8 mouse cellular contexts compared by ENCODE assay signal in genomic region chr3:63295657-63296231, GRCm38 (mm10). TPM values are rescaled to one million over a fixed set of nuclear protein-coding genes. Genes with fewer than 3 reads are reported as not detected.
A peak's percentile ranks its signal among the peaks of the same experiment; 100 is the strongest.
DNase-seq lines count a peak whose midpoint lies in the region; ATAC-seq and TF ChIP-seq lines count a peak whose summit lies in the region.

No protein-coding gene starts in this region.

- no peaks in the 10 kb centered on the region for H3K9me3 ChIP-seq in embryonic facial prominence, embryonic 10.5 days
- no peaks in the 10 kb centered on the region for H3K9me3 ChIP-seq in intestine, postnatal 0 days (ENCODE audit: control insufficient read depth)
- H3K9me3 ChIP-seq in liver, embryonic 11.5 days (ENCODE audit: control insufficient read depth, low read length) = no peaks in the 10 kb centered on the region

- peak; percentile 25 to 38 for DNase-seq in layer of hippocampus, postnatal 10 days (ENCODE audit: low spot score in 2 of 2)
- DNase-seq in layer of hippocampus, adult 9-11 months = no peak
- DNase-seq in embryonic facial prominence, embryonic 10.5 days (ENCODE audit: low spot score) = peak; percentile 85
- peak; percentile 69 to 75 for DNase-seq in heart, adult 2 months
- peak; percentile 46 for DNase-seq in liver, embryonic 11.5 days (ENCODE audit: low spot score)
- DNase-seq in neural tube, embryonic 10.5 days (ENCODE audit: extremely low spot score, low spot score) = peak; percentile 80
- peak; percentile 19 for DNase-seq in thymus, postnatal 4 days

- no peaks in the 10 kb centered on the region for H3K79me2 ChIP-seq in heart, adult 2 months (replicated peaks; ENCODE audit: control insufficient read depth, insufficient read depth, low read length)

- no peak for TF ChIP-seq POLR2A in heart, adult 2 months (IDR thresholded peaks at IDR 0.05; ENCODE audit: insufficient read depth, low read depth, low read length)

- no peak for TF ChIP-seq EP300 in heart, adult 2 months (IDR thresholded peaks at IDR 0.05; ENCODE audit: insufficient read depth, low read depth, low read length)

- H3K4me3 ChIP-seq in embryonic facial prominence, embryonic 10.5 days = peak overlapping the region; percentile 88
- peak overlapping the region; percentile 59 for H3K4me3 ChIP-seq in heart, adult 2 months
- peak overlapping the region; percentile 69 for H3K4me3 ChIP-seq in intestine, postnatal 0 days (ENCODE audit: low read depth, low read length)
- peak overlapping the region; percentile 56 for H3K4me3 ChIP-seq in liver, embryonic 11.5 days (ENCODE audit: low read depth, low read length)

- H3K4me1 ChIP-seq in embryonic facial prominence, embryonic 10.5 days = peaks cover 13% of the 10 kb centered on the region; the same call in 1 of the 2 replicates
- no peaks in the 10 kb centered on the region for H3K4me1 ChIP-seq in heart, adult 2 months (ENCODE audit: control insufficient read depth, insufficient read depth, low read length)
- H3K4me1 ChIP-seq in intestine, postnatal 0 days (replicated peaks; ENCODE audit: control insufficient read depth, insufficient read depth, low read length) = peaks cover 6% of the 10 kb centered on the region; the same call in 1 of the 2 replicates
- H3K4me1 ChIP-seq in liver, embryonic 11.5 days (replicated peaks; ENCODE audit: control insufficient read depth, insufficient read depth, low read length) = no peaks in the 10 kb centered on the region

- H3K36me3 ChIP-seq in embryonic facial prominence, embryonic 10.5 days (replicated peaks) = no peaks in the 10 kb centered on the region
- H3K36me3 ChIP-seq in heart, adult 2 months (ENCODE audit: control insufficient read depth, insufficient read depth, low read length) = no peaks in the 10 kb centered on the region
- no peaks in the 10 kb centered on the region for H3K36me3 ChIP-seq in intestine, postnatal 0 days (ENCODE audit: control insufficient read depth, insufficient read depth)
- no peaks in the 10 kb centered on the region for H3K36me3 ChIP-seq in liver, embryonic 11.5 days (ENCODE audit: control insufficient read depth, insufficient read depth, low read length)

- H3K4me2 ChIP-seq in intestine, postnatal 0 days (replicated peaks; ENCODE audit: low read depth) = peak overlapping the region; percentile 98
- H3K4me2 ChIP-seq in liver, embryonic 11.5 days = peak overlapping the region; percentile 84

- peak overlapping the region; percentile 76 for H3K9ac ChIP-seq in heart, adult 2 months (ENCODE audit: low read depth, low read length)
- H3K9ac ChIP-seq in intestine, postnatal 0 days (ENCODE audit: low read depth, low read length) = peak overlapping the region; percentile 46
- peak overlapping the region; percentile 48; the same call in 1 of the 2 replicates for H3K9ac ChIP-seq in liver, embryonic 11.5 days (ENCODE audit: low read depth, low read length)

- intact Hi-C loops in heart, adult 2 months (cut with DNase I) = loop anchor here (5.0 kb wide), 2 partner anchors 187 to 242 kb away; partner anchors contain the start of gene Gm34302

- under 1% methylated on average over 54 of the region's 54 CpGs for WGBS in embryonic facial prominence, embryonic 10.5 days
- under 1% methylated on average over 54 of the region's 54 CpGs for WGBS in heart, adult 2 months
- WGBS in intestine, postnatal 0 days = under 1% methylated on average over 54 of the region's 54 CpGs
- 0% methylated on average over 45 of the region's 54 CpGs for WGBS in liver, embryonic 11.5 days

- H3K27me3 ChIP-seq in embryonic facial prominence, embryonic 10.5 days (replicated peaks; ENCODE audit: low read depth, poor library complexity, severe bottlenecking) = peaks cover 6% of the 10 kb centered on the region; the same call in 1 of the 2 replicates
- H3K27me3 ChIP-seq in heart, adult 2 months (ENCODE audit: control insufficient read depth, insufficient read depth, low read length) = peaks cover 5% of the 10 kb centered on the region; the same call in 1 of the 2 replicates
- no peaks in the 10 kb centered on the region for H3K27me3 ChIP-seq in intestine, postnatal 0 days (replicated peaks; ENCODE audit: control insufficient read depth, insufficient read depth, low read length)
- H3K27me3 ChIP-seq in liver, embryonic 11.5 days (replicated peaks; ENCODE audit: control insufficient read depth, insufficient read depth, low read length) = peaks cover 26% of the 10 kb centered on the region

- peak; percentile 67 for ATAC-seq in intestine, postnatal 0 days
- peak; percentile 49 for ATAC-seq in liver, embryonic 11.5 days (replicated peaks; ENCODE audit: low FRiP score)

- TF ChIP-seq CTCF in heart, adult 2 months (IDR thresholded peaks at IDR 0.05) = no peak
- no peak for TF ChIP-seq CTCF in intestine, postnatal 0 days (IDR thresholded peaks at IDR 0.05; ENCODE audit: low read depth)

- peak overlapping the region; percentile 93 for H3K27ac ChIP-seq in embryonic facial prominence, embryonic 10.5 days (replicated peaks)
- peak overlapping the region; percentile 53 for H3K27ac ChIP-seq in heart, adult 2 months
- H3K27ac ChIP-seq in intestine, postnatal 0 days (ENCODE audit: low read depth, low read length) = peak overlapping the region; percentile 31; the same call in 1 of the 2 replicates
- H3K27ac ChIP-seq in liver, embryonic 11.5 days (ENCODE audit: low read depth, low read length) = no peak overlapping the region

RNA-seq across cellular contexts. Expression of gene Mme, which starts 54.4 kb away (rescaled TPM):
- 1 to 10 TPM; 4.1 to 5.3 TPM for total RNA-seq in layer of hippocampus, postnatal 10 days (2021)
- 14.1 and 16.0 TPM in 2 replicates for polyA plus RNA-seq in embryonic facial prominence, embryonic 10.5 days (2016; fragmentation: Nextera tagmentation; extraction: Ambion mirVana)
- total RNA-seq in heart, adult 2 months (2021) = 10 to 100 TPM; 15.4 to 16.3 TPM
- 2.0 and 3.8 TPM in 2 replicates for polyA plus RNA-seq in heart, adult 2 months (2012; rRNA removed)
- polyA plus RNA-seq in intestine, postnatal 0 days (2015; fragmentation: Nextera tagmentation; extraction: Ambion mirVana) = 42.9 and 53.0 TPM in 2 replicates
- polyA plus RNA-seq in liver, embryonic 11.5 days (2014; fragmentation: Nextera tagmentation; extraction: Ambion mirVana) = 1.0 and 1.3 TPM in 2 replicates
